Mouse (Mus musculus) thymus, adult 2 months (tissue): ENCODE data around the gene 7530416G11Rik. TPM values are rescaled to one million over a fixed set of nuclear protein-coding genes. Genes with fewer than 3 reads are reported as not detected.

Experiments
- DNase-seq: peaks from one replicate; pipeline ENCODE4 v3.0.0; 2021
- H3K27ac ChIP-seq: fragments of 200-500 bp; 2 replicates; pipeline ENCODE4 v1.5.1; 2012; ENCODE audit warnings: low read length, control low read depth; ENCODE audit not compliant: control insufficient read depth, insufficient read depth
- H3K27me3 ChIP-seq: fragments of 200-500 bp; 2 replicates; pipeline ENCODE4 v1.6.1; 2012; ENCODE audit warnings: mild to moderate bottlenecking, low read length, moderate library complexity, mixed read lengths; ENCODE audit not compliant: control insufficient read depth, insufficient read depth
- H3K36me3 ChIP-seq: fragments of 200-500 bp; 2 replicates; pipeline ENCODE4 v1.6.1; 2012; ENCODE audit warnings: mild to moderate bottlenecking, low read length, moderate library complexity; ENCODE audit not compliant: control insufficient read depth, insufficient read depth
- H3K4me1 ChIP-seq: fragments of 200-500 bp; replicated peaks from 2 replicates; pipeline ENCODE4 v1.6.1; 2012; ENCODE audit warnings: low read length; ENCODE audit not compliant: control insufficient read depth, insufficient read depth
- H3K4me3 ChIP-seq: fragments of 200-500 bp; 2 replicates; pipeline ENCODE4 v1.5.1; 2012; ENCODE audit warnings: mild to moderate bottlenecking, low read length, control low read depth, moderate library complexity; ENCODE audit not compliant: control insufficient read depth, insufficient read depth
- CTCF ChIP-seq: fragments of 200-500 bp; IDR thresholded peaks from 2 replicates; pipeline ENCODE4 v1.5.1; 2012; ENCODE audit warnings: mild to moderate bottlenecking, control low read depth, low read length, moderate library complexity, borderline replicate concordance; ENCODE audit not compliant: control insufficient read depth, poor library complexity, insufficient read depth; ENCODE audit errors: extremely low read depth
- POLR2A ChIP-seq: fragments of 200-500 bp; IDR thresholded peaks from 2 replicates; pipeline ENCODE4 v1.6.1; 2012; ENCODE audit warnings: mild to moderate bottlenecking, low read length, control low read depth, moderate library complexity; ENCODE audit not compliant: control insufficient read depth, poor library complexity, insufficient read depth; ENCODE audit errors: extremely low read depth
- WGBS: fragments of 180-500 bp; shearing (Covaris S2); methylation state at CpG from one replicate; pipeline ENCODE4 v1.1.7; 2018; 5-methylcytosine and 5-hydroxymethylcytosine counted together
- polyA plus RNA-seq: library from polyadenylated mRNA; depleted of rRNA; stranded (reverse); fragments of >200 nt; gene quantifications from 2 replicates; pipeline ENCODE4 v1.2.3, GENCODE M21; 2012; rRNA removed

7530416G11Rik gene
- polyA plus RNA-seq, 1 experiment = not detected

DNA sequence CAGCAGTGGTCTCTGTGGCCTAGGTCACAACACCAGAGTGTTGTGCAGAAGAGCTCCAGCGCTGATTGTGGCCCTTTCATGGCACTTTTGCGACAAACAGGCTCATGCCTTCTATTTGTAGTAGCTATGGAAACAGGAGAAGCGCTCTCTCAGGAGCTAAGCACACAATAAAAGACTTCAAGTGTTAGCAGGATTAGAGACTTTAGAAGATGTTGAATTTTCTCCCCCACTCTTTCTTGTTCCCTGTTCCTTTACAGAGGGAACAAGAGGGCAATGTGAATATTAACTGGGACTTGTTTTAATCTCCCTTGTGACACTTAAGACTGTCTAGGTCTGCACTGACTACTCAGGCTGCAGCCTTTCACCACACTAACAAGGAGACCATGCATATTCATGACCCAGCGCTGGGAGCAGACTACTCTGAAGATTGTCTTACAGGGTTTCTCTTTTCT, 44.4 kb downstream of the 7530416G11Rik start:
- H3K27ac ChIP-seq = no peak overlapping the region
- H3K27me3 ChIP-seq = no peaks in the 10 kb centered on the region
- H3K36me3 ChIP-seq = peaks cover 16% of the 10 kb centered on the region
- DNase-seq = no peak
- no peak overlapping the region for H3K4me3 ChIP-seq
- TF ChIP-seq CTCF (no peak), POLR2A (no peak)
- H3K4me1 ChIP-seq = no peaks in the 10 kb centered on the region; the same call in 1 of the 2 replicates
- WGBS = 96% methylated on average over 4 of the region's 4 CpGs

DNA sequence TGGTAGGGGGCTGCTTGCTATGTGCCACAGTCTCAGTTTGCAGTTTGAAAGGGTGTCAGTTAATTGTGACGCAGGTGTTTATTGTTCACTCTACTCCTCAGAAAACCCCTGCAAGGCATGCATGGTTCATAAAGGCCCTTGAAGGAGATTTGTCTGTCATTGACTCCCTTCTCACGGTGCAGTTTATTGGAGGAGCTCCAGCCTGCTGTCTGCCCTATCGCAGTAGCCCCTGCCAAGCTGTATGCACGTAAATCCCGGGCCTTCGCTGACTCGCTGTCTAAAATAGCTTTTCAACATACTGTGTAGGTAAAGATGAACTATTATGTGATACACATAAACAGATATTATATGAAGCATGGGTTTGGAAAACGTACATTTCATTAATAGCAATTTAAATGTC, 45.2 kb downstream of the 7530416G11Rik start:
- Histone ChIP-seq H3K27me3 (no peaks in the 10 kb centered on the region), H3K27ac (no peak overlapping the region), H3K36me3 (peaks cover 8% of the 10 kb centered on the region), H3K4me3 (no peak overlapping the region), H3K4me1 (no peaks in the 10 kb centered on the region; the same call in 1 of the 2 replicates)
- no peak for DNase-seq
- no peak for TF ChIP-seq POLR2A
- no peak for TF ChIP-seq CTCF
- 98% methylated on average over 8 of the region's 8 CpGs for WGBS

DNA sequence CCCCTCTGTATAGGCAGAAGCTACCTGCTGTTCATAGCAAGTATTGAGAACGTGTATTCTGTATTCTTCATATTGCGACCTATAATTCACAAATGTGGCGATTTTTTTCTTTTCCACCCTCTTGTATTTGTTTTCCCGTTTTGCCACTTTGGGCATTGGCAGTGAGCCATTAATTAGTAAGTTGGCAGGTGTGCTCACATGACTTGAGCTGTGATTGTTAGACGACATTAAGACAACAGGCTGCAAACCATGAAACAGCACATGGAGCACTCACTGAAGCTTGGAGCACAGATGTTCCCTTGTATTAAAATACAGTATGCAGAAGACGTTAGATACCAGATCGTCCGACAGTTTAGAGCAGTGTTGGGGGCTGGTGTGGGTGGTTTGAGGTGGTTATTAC, 46.1 kb downstream of the 7530416G11Rik start:
- Histone ChIP-seq H3K4me3 (no peak overlapping the region), H3K36me3 (no peaks in the 10 kb centered on the region), H3K27me3 (no peaks in the 10 kb centered on the region), H3K4me1 (no peaks in the 10 kb centered on the region; the same call in 1 of the 2 replicates), H3K27ac (no peak overlapping the region)
- DNase-seq = no peak
- TF ChIP-seq POLR2A (no peak), CTCF (no peak)
- WGBS = 93% methylated on average over 8 of the region's 8 CpGs

DNA sequence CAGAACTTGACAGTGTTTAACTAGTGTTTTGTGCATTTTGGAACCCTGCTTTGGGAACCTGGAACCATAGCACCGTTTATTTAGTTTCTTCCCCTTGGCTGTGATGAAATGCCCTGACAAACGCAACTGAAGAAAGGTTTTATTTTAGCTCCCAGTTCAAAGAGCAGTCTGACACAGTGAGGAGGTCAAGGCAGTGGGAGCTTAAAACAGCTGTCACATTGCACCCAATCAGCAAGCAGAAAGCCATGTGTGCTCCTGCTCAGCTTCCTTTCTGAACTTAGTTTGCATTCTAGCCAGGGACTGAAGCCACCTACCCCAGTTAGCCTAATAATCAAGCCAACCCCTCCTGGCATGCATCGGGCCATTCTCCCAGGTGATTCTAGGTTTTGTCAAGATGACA, 56.4 kb downstream of the 7530416G11Rik start:
- WGBS = 92% methylated on average over 3 of the region's 3 CpGs
- H3K36me3 ChIP-seq = no peaks in the 10 kb centered on the region

More for the DNA sequence above, 56.4 kb downstream of the 7530416G11Rik start:
- DNase-seq = no peak
- H3K27me3 ChIP-seq = no peaks in the 10 kb centered on the region
- no peaks in the 10 kb centered on the region for H3K4me1 ChIP-seq
- TF ChIP-seq POLR2A (no peak), CTCF (no peak)
- no peak overlapping the region for H3K4me3 ChIP-seq
- H3K27ac ChIP-seq = no peak overlapping the region

Other genes with a start within 250 kb of the 7530416G11Rik start
- gene Atxn10, start 167.0 kb downstream of the 7530416G11Rik start, polyA plus RNA-seq = 112 and 142 TPM in 2 replicates
- gene Wnt7b, start 79.2 kb upstream of the 7530416G11Rik start, polyA plus RNA-seq = 3.4 and 3.8 TPM in 2 replicates
- 1.3 and 1.9 TPM in 2 replicates for gene Ppara, start 231.8 kb upstream of the 7530416G11Rik start, polyA plus RNA-seq